27 mouse cellular contexts compared by ENCODE assay signal in the genomic region with DNA sequence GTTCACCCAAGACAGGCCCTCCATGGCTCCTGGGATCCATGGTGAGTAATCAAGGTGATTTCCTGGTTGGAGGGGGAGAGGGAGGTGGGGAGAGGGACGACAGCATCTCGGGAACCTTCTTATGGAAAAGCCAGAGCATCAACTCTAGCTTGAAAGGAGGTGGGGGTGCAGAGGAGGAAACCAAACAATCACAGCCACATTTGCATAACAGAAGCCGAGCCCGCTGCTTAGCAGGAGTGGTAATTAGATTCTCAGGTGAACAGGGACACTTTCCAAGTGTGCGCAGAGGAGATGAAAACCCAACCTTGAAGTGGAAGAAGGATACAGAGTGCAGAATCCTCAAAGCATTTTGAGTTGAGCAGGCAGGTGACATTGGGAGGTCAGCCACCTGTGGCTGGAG. TPM values are rescaled to one million over a fixed set of nuclear protein-coding genes. Genes with fewer than 3 reads are reported as not detected.
DNase-seq lines count a peak whose midpoint lies in the region; ATAC-seq and TF ChIP-seq lines count a peak whose summit lies in the region.
"Had no signal": no experiment of that assay in that cellular context is flagged by ENCODE, and none has a peak within 500 bp of the region (broad histone marks: within the 10 kb centered on the region; RNA-seq: fewer than 3 reads in every experiment).

No protein-coding gene starts in this region.

- 19% methylated on average over 5 of the region's 5 CpGs for WGBS in forebrain, embryonic 13.5 days
- 16% methylated on average over 5 of the region's 5 CpGs for WGBS in forebrain, postnatal 0 days

- peak; percentile 90 for TF ChIP-seq EP300 in ES-Bruce4 (IDR thresholded peaks at IDR 0.05; ENCODE audit: insufficient read depth, low read depth, low read length)

- H3K4me1 ChIP-seq in forebrain, embryonic 13.5 days = peaks cover 22% of the 10 kb centered on the region
- H3K4me1 ChIP-seq in forebrain, postnatal 0 days (ENCODE audit: insufficient read depth) = peaks cover 12% of the 10 kb centered on the region
- peaks cover 13% of the 10 kb centered on the region for H3K4me1 ChIP-seq in ES-Bruce4 (ENCODE audit: control insufficient read depth, insufficient read depth, low read length)

- H3K4me3 ChIP-seq in forebrain, embryonic 13.5 days = no peak overlapping the region
- no peak overlapping the region for H3K4me3 ChIP-seq in forebrain, postnatal 0 days (ENCODE audit: low read depth, low read length)
- H3K4me3 ChIP-seq in ES-Bruce4 (ENCODE audit: low read depth, low read length) = no peak overlapping the region
- H3K4me3 ChIP-seq: embryonic facial prominence, embryonic 12.5 days; embryonic facial prominence, embryonic 15.5 days; forebrain, embryonic 15.5 days; heart, adult 2 months; heart, embryonic 10.5 days; hindbrain, embryonic 10.5 days; hindbrain, embryonic 13.5 days; intestine, embryonic 15.5 days had no signal

- H3K4me2 ChIP-seq in forebrain, embryonic 13.5 days = no peak overlapping the region
- no peak overlapping the region for H3K4me2 ChIP-seq in forebrain, postnatal 0 days (ENCODE audit: low read depth)
- H3K4me2 ChIP-seq: embryonic facial prominence, embryonic 12.5 days; embryonic facial prominence, embryonic 15.5 days; forebrain, embryonic 15.5 days; hindbrain, embryonic 13.5 days; intestine, embryonic 15.5 days had no signal

- DNase-seq in forebrain, postnatal 0 days = no peak
- DNase-seq in R1 (ENCODE audit: low read depth, low spot score) = peak; percentile 97
- DNase-seq in brain, embryonic 14.5 days (ENCODE audit: low read depth) = peak; percentile 17
- DNase-seq in adrenal gland, postnatal 10 days = no peak
- no peak for DNase-seq in adrenal gland, adult 8-10 months
- DNase-seq: adrenal gland, postnatal 14 days; cerebellum, adult 11-12 months; cerebellum, adult 8-10 months; cerebellum, postnatal 14 days; gastrocnemius, postnatal 10 days; gastrocnemius, postnatal 36 days; heart, adult 2 months; heart, postnatal 36 days; kidney, adult 11 months had no signal

- H3K9ac ChIP-seq in forebrain, embryonic 13.5 days = no peak overlapping the region
- H3K9ac ChIP-seq in forebrain, postnatal 0 days = no peak overlapping the region; the same call in 1 of the 2 replicates
- H3K9ac ChIP-seq in ES-Bruce4 (ENCODE audit: low read depth, poor library complexity, severe bottlenecking) = no peak overlapping the region
- H3K9ac ChIP-seq: embryonic facial prominence, embryonic 12.5 days; embryonic facial prominence, embryonic 15.5 days; forebrain, embryonic 15.5 days; hindbrain, embryonic 13.5 days; intestine, embryonic 15.5 days had no signal

- H3K9me3 ChIP-seq in forebrain, embryonic 13.5 days (replicated peaks) = 0 out of 2 replicates have a peak, but pooled peaks cover 6% of the 10 kb centered on the region
- H3K9me3 ChIP-seq in forebrain, postnatal 0 days (ENCODE audit: low read length) = no peaks in the 10 kb centered on the region
- peaks cover 26% of the 10 kb centered on the region for H3K9me3 ChIP-seq in ES-Bruce4 (replicated peaks; ENCODE audit: control insufficient read depth, insufficient read depth, low read length, poor library complexity, severe bottlenecking)
- H3K9me3 ChIP-seq: embryonic facial prominence, embryonic 12.5 days; forebrain, embryonic 15.5 days; heart, embryonic 10.5 days; intestine, embryonic 15.5 days had no signal

- H3K27ac ChIP-seq in forebrain, embryonic 13.5 days = peak overlapping the region; percentile 19; the same call in 1 of the 2 replicates
- no peak overlapping the region; the same call in 1 of the 2 replicates for H3K27ac ChIP-seq in forebrain, postnatal 0 days (ENCODE audit: low read depth, low read length)
- peak overlapping the region; percentile 80 for H3K27ac ChIP-seq in ES-Bruce4 (ENCODE audit: insufficient read depth, low read length)
- H3K27ac ChIP-seq: embryonic facial prominence, embryonic 12.5 days; embryonic facial prominence, embryonic 15.5 days; forebrain, embryonic 15.5 days; heart, adult 2 months; hindbrain, embryonic 10.5 days; hindbrain, embryonic 13.5 days; intestine, embryonic 15.5 days had no signal

- no peak for TF ChIP-seq CTCF in forebrain, postnatal 0 days (IDR thresholded peaks at IDR 0.05; ENCODE audit: low read depth)
- TF ChIP-seq CTCF in ES-Bruce4 (IDR thresholded peaks at IDR 0.05; ENCODE audit: low read depth, low read length) = no peak
- TF ChIP-seq CTCF in brain, embryonic 14.5 days (IDR thresholded peaks at IDR 0.05; ENCODE audit: borderline replicate concordance, extremely low read depth, insufficient read depth, insufficient read length) = no peak

- no peak for TF ChIP-seq POLR2A in ES-Bruce4 (IDR thresholded peaks at IDR 0.05; ENCODE audit: insufficient read depth, low read length)
- TF ChIP-seq POLR2A in brain, embryonic 14.5 days (IDR thresholded peaks at IDR 0.05; ENCODE audit: borderline replicate concordance, extremely low read depth, insufficient read depth, insufficient read length, poor library complexity, severe bottlenecking) = no peak

- no peak for ATAC-seq in forebrain, embryonic 13.5 days
- no peak; the same call in 1 of the 2 replicates for ATAC-seq in forebrain, postnatal 0 days
- ATAC-seq: activated CD4-positive, CD25-positive, alpha-beta regulatory T cell, adult 4 months; forebrain, embryonic 15.5 days; hindbrain, embryonic 16.5 days; intestine, embryonic 15.5 days had no signal

- no peaks in the 10 kb centered on the region for H3K27me3 ChIP-seq in forebrain, embryonic 13.5 days
- H3K27me3 ChIP-seq in forebrain, postnatal 0 days (ENCODE audit: insufficient read depth, low read length) = no peaks in the 10 kb centered on the region
- H3K27me3 ChIP-seq in ES-Bruce4 (ENCODE audit: control insufficient read depth, insufficient read depth, low read length, poor library complexity, severe bottlenecking) = no peaks in the 10 kb centered on the region
- H3K27me3 ChIP-seq: embryonic facial prominence, embryonic 15.5 days; forebrain, embryonic 15.5 days; hindbrain, embryonic 13.5 days; intestine, embryonic 15.5 days had no signal

- no peaks in the 10 kb centered on the region for H3K36me3 ChIP-seq in forebrain, embryonic 13.5 days (ENCODE audit: poor library complexity, severe bottlenecking)
- H3K36me3 ChIP-seq in forebrain, postnatal 0 days (ENCODE audit: insufficient read depth) = no peaks in the 10 kb centered on the region
- H3K36me3 ChIP-seq in ES-Bruce4 (ENCODE audit: control insufficient read depth, insufficient read depth, low read length, poor library complexity, severe bottlenecking) = no peaks in the 10 kb centered on the region
- H3K36me3 ChIP-seq: embryonic facial prominence, embryonic 12.5 days; embryonic facial prominence, embryonic 15.5 days; forebrain, embryonic 15.5 days; heart, embryonic 10.5 days; hindbrain, embryonic 10.5 days; hindbrain, embryonic 13.5 days; intestine, embryonic 15.5 days had no signal

RNA-seq across cellular contexts. Expression of gene Lrrn2, which starts 29.3 kb away (rescaled TPM):
- polyA plus RNA-seq in forebrain, embryonic 13.5 days (2015; fragmentation: Nextera tagmentation; extraction: Ambion mirVana) = 22.2 and 25.6 TPM in 2 replicates
- total RNA-seq in forebrain, postnatal 0 days (2014; rRNA removed) = 31.6 and 44.6 TPM in 2 replicates
- polyA plus RNA-seq in forebrain, postnatal 0 days (2015; fragmentation: Nextera tagmentation; extraction: Ambion mirVana) = 76.8 and 90.9 TPM in 2 replicates
- 0.18 and 0.37 TPM in 2 replicates for polyA plus RNA-seq in ES-Bruce4 (2011; ENCODE audit: insufficient read depth, insufficient read length, low read depth, missing spikeins)
- 43.4 and 54.4 TPM in 2 replicates for polyA plus RNA-seq in brain, embryonic 14.5 days (2012; rRNA removed)
- total RNA-seq in adrenal gland, postnatal 10 days (2021) = 1 to 10 TPM; 6.9 to 7.1 TPM
- 10 to 100 TPM; 11.3 to 35.5 (median 24.4) TPM for total RNA-seq in adrenal gland, adult 8-10 months (2022)
- total RNA-seq: common myeloid progenitor, adult 5-6 weeks; granulocyte monocyte progenitor cell, adult 5-6 weeks had no signal
- polyA plus RNA-seq: activated CD4-positive, CD25-positive, alpha-beta regulatory T cell, adult 4 months had no signal

Comparison
In these comparisons a context has a peak if more than half of its experiments do, and no peak if none do; other contexts are left out.
1. DNase-seq: peak in R1 (single experiment) and brain, embryonic 14.5 days (single experiment); none in forebrain, postnatal 0 days (single experiment), adrenal gland, postnatal 10 days (single experiment) and adrenal gland, adult 8-10 months (single experiment).
2. RNA of gene Lrrn2, which starts 29.3 kb away (polyA plus RNA-seq): 76.8 to 90.9 TPM in forebrain, postnatal 0 days, 43.4 to 54.4 TPM in brain, embryonic 14.5 days and 22.2 to 25.6 TPM in forebrain, embryonic 13.5 days; 0.18 to 0.37 TPM in ES-Bruce4; every median in the first group is over 10 times any median in the second.